Mouse (Mus musculus) intestine, postnatal 0 days (tissue): Measurements from ENCODE around the gene Vrk1. TPM values are rescaled to one million over a fixed set of nuclear protein-coding genes. Genes with fewer than 3 reads are reported as not detected.
A peak's percentile ranks its signal among the peaks of the same experiment; 100 is the strongest.

Experiments
- ATAC-seq: fragments of 200-750 bp; cut with Nextera tagmentation; 2 replicates; pipeline ENCODE4 v1.8.0; 2017; ENCODE audit warnings: mild to moderate bottlenecking, moderate TSS enrichment, moderate library complexity
- H3K27ac ChIP-seq: fragments of 300-500 bp; sonication (generic); 2 replicates; pipeline ENCODE4 v1.5.1; 2014; ENCODE audit warnings: mild to moderate bottlenecking, low read depth, low read length, moderate library complexity
- H3K27me3 ChIP-seq: fragments of 300-500 bp; sonication (generic); replicated peaks from 2 replicates; pipeline ENCODE4 v1.6.1; 2014; ENCODE audit warnings: low read length, mixed read lengths; ENCODE audit not compliant: control insufficient read depth, insufficient read depth
- H3K36me3 ChIP-seq: fragments of 300-500 bp; sonication (generic); 2 replicates; pipeline ENCODE4 v1.6.1; 2014; ENCODE audit warnings: mild to moderate bottlenecking, moderate library complexity; ENCODE audit not compliant: control insufficient read depth, insufficient read depth
- H3K4me1 ChIP-seq: fragments of 300-500 bp; sonication (generic); replicated peaks from 2 replicates; pipeline ENCODE4 v1.6.1; 2014; ENCODE audit warnings: antibody characterized with exemption, low read length, mixed read lengths; ENCODE audit not compliant: control insufficient read depth, insufficient read depth
- H3K4me2 ChIP-seq: fragments of 300-500 bp; sonication (generic); replicated peaks from 2 replicates; pipeline ENCODE4 v1.6.1; 2014; ENCODE audit warnings: low read depth, mild to moderate bottlenecking, moderate library complexity
- H3K4me3 ChIP-seq: fragments of 300-500 bp; sonication (generic); 2 replicates; pipeline ENCODE4 v1.5.1; 2014; ENCODE audit warnings: low read depth, low read length
- H3K9ac ChIP-seq: fragments of 300-500 bp; sonication (generic); 2 replicates; pipeline ENCODE4 v1.6.1; 2014; ENCODE audit warnings: mild to moderate bottlenecking, low read depth, low read length
- H3K9me3 ChIP-seq: fragments of 300-500 bp; sonication (generic); 2 replicates; pipeline ENCODE4 v1.6.1; 2016; ENCODE audit warnings: mixed run types; ENCODE audit not compliant: control insufficient read depth
- CTCF ChIP-seq: sonication (generic); IDR thresholded peaks from 2 replicates; pipeline ENCODE4 v1.5.1; 2016; ENCODE audit warnings: low read depth, mild to moderate bottlenecking, control low read depth, antibody characterized with exemption, moderate library complexity
- WGBS: fragments of 180-500 bp; shearing (Covaris S2); extraction: QIAGEN DNeasy Blood & Tissue Kit; methylation state at CpG from one replicate; pipeline ENCODE4 v1.1.7; 2014; 5-methylcytosine and 5-hydroxymethylcytosine counted together
- polyA plus RNA-seq: library from polyadenylated mRNA; unstranded; fragments of >200 nt; fragmentation: Nextera tagmentation; extraction: Ambion mirVana; gene quantifications from 2 replicates; pipeline ENCODE4 v1.2.1, GENCODE M21; 2015

Gene Vrk1
- polyA plus RNA-seq, 1 experiment from 2014 or later: 23.0 TPM

DNA sequence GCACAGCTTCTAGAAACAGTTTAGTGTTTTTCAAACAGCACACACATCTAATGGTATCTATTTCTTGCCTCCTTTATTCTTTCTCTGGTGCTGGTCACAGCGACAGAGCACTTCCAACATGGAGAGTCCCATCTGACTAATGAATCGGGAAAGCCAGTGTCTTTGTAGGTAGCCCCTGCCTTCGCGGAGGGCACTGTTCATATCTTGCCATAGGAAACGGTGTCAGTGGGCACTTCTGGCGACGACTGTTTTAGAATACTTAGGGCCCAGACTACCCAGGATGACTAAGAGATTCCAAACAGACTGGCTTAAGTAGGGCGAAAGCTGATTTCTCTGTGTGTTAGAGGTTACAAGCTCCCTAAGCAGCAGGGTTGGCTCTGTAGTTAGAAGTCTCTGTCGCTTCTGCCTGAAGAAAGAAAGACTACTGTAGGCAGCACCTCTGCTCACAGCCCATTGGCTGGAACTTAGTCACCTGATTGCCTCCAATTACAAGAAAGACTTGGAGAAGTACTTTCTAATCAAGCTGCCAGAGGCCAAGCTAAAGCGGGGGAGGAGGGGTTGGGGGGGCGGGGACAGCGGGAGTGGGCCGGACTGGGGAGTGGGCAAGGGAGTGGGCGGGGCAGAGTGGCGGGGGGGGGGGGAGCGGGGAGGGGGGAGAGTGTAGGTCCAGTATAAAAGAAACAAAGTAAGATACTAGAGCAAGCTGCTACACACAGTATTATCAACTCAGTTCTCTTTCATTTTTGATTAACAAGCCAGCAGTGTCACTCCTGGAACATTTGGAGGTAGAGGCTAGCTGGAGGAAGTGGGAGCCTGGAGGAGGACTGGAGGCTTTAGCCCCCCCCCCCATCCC, 28.7 kb upstream of the Vrk1 start:
- H3K9ac ChIP-seq: no peak overlapping the region
- peak overlapping the region; percentile 54 for H3K4me2 ChIP-seq
- 0 out of 2 replicates have a peak, but pooled peaks cover 3% of the 10 kb centered on the region for H3K9me3 ChIP-seq
- H3K27ac ChIP-seq: no peak overlapping the region
- no peak for TF ChIP-seq CTCF
- no peaks in the 10 kb centered on the region for H3K36me3 ChIP-seq
- no peak overlapping the region for H3K4me3 ChIP-seq
- 20% methylated on average over 13 of the region's 16 CpGs for WGBS
- ATAC-seq: peak; percentile 69
- no peaks in the 10 kb centered on the region for H3K4me1 ChIP-seq
- no peaks in the 10 kb centered on the region for H3K27me3 ChIP-seq

GRCm38 (mm10) chr12:105981974-105982305, 28.1 kb upstream of the Vrk1 start:
- Histone ChIP-seq H3K4me1 (no peaks in the 10 kb centered on the region), H3K9ac (no peak overlapping the region), H3K27ac (no peak overlapping the region), H3K4me2 (0 out of 2 replicates have a peak overlapping the region, but pooled peaks have one; percentile 54), H3K36me3 (no peaks in the 10 kb centered on the region), H3K4me3 (no peak overlapping the region), H3K27me3 (no peaks in the 10 kb centered on the region), H3K9me3 (0 out of 2 replicates have a peak, but pooled peaks cover 3% of the 10 kb centered on the region)
- no peak for ATAC-seq
- TF ChIP-seq CTCF: no peak
- WGBS: 78% methylated on average over 7 of the region's 7 CpGs

DNA sequence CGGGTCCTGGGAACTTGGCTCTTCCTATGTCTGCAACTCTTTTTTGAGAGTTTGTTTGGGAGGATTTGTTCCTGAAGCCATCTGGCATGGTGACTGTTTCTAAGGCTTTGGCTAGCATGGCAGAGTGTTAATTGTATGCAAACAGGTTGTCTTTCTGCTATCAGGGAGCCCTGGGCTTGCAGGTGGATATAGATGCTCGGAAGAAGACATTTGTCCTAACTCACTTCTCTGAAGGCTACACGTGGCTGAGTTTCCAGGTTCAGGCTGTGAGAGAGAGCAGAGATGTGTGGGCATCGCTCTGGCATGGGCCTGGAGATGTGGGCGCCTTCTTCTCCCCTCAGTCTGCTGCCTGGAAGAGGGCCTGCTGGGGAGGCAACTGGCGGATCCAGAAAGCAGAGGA, 27.4 kb upstream of the Vrk1 start:
- no peak for TF ChIP-seq CTCF
- no peaks in the 10 kb centered on the region for H3K36me3 ChIP-seq
- H3K27me3 ChIP-seq: no peaks in the 10 kb centered on the region
- H3K4me3 ChIP-seq: no peak overlapping the region
- H3K4me1 ChIP-seq: no peaks in the 10 kb centered on the region
- no peak overlapping the region for H3K4me2 ChIP-seq
- no peak overlapping the region for H3K27ac ChIP-seq
- 0 out of 2 replicates have a peak, but pooled peaks cover 3% of the 10 kb centered on the region for H3K9me3 ChIP-seq
- 91% methylated on average over 6 of the region's 6 CpGs for WGBS
- no peak for ATAC-seq
- no peak overlapping the region for H3K9ac ChIP-seq

DNA sequence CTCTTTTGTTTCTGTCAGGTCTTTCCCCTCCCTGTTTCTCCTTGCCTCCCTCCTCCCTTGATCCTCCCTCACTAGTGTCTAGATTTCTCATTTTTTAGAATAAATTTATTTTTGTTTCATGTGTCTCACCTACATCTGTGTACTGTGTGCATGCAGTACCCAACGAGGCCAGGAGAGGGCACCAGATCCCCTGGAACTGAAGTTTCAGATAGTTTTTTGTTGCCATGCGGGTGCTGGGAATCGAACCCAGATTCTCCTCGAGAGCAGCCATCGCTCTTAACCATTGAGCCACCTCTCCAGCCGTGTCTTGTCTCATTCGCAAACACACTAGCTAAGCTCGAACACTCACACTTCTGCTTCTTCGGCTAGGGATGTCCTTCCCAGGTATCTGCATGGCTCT, 26.5 kb upstream of the Vrk1 start:
- ATAC-seq: no peak
- Histone ChIP-seq H3K27me3 (no peaks in the 10 kb centered on the region), H3K4me1 (no peaks in the 10 kb centered on the region), H3K9ac (no peak overlapping the region), H3K4me3 (no peak overlapping the region), H3K27ac (no peak overlapping the region), H3K36me3 (no peaks in the 10 kb centered on the region), H3K9me3 (0 out of 2 replicates have a peak, but pooled peaks cover 3% of the 10 kb centered on the region), H3K4me2 (no peak overlapping the region)
- WGBS: 91% methylated on average over 9 of the region's 9 CpGs
- TF ChIP-seq CTCF: peak; percentile 59

DNA sequence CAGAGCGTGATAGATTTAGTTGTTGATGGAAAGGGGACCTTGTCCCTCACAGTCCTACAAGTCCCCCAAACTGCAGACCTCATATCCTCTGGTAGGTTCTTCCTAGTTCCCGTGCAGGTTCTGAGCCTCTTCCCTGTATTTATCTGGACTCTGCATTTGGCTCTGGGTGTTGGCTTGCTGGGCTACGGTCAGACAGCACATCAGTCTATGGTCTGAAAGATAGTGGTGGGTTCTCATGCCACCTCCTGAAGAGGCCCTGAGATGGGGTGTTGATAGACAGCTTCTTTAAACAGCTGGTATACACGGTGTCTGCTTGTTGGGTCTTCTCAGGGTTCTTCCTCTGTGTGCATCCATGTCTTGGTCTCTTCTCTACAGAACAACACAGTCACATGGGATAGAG, 21.6 kb upstream of the Vrk1 start:
- H3K9ac ChIP-seq: no peak overlapping the region
- no peak overlapping the region for H3K4me2 ChIP-seq
- H3K36me3 ChIP-seq: no peaks in the 10 kb centered on the region
- ATAC-seq: no peak
- H3K27ac ChIP-seq: no peak overlapping the region
- 89% methylated on average over 4 of the region's 4 CpGs for whole genome bisulfite sequencing
- H3K27me3 ChIP-seq: no peaks in the 10 kb centered on the region
- TF ChIP-seq CTCF: no peak
- H3K9me3 ChIP-seq: 0 out of 2 replicates have a peak, but pooled peaks cover 3% of the 10 kb centered on the region
- H3K4me1 ChIP-seq: no peaks in the 10 kb centered on the region
- no peak overlapping the region for H3K4me3 ChIP-seq

DNA sequence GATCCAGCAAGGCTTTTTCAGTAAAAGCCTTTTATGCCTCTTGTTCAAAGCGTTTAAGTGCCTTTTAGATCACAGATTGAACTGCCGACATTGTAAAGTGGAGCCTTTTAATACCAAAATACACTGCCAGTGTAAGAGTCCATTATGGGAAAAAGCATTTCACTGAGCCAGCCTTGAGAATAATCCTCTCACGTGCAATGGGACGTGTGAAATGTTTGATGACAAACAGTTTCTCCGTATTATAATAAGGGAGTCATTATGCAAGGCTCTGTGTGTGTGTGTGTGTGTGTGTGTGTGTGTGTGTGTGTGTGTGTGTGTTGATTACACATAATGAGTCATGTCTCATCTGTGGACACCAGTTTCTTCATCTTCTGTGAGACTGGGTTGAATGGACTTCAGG, 17.3 kb upstream of the Vrk1 start:
- Histone ChIP-seq H3K9me3 (no peaks in the 10 kb centered on the region), H3K4me3 (no peak overlapping the region), H3K4me1 (no peaks in the 10 kb centered on the region), H3K27ac (no peak overlapping the region), H3K36me3 (no peaks in the 10 kb centered on the region), H3K27me3 (no peaks in the 10 kb centered on the region), H3K4me2 (no peak overlapping the region), H3K9ac (no peak overlapping the region)
- WGBS: 82% methylated on average over 5 of the region's 5 CpGs
- no peak for TF ChIP-seq CTCF
- ATAC-seq: no peak
